Mouse (Mus musculus) limb, embryonic 15.5 days (tissue): ENCODE results near the gene Mrtfb. TPM values are rescaled to one million over a fixed set of nuclear protein-coding genes. Genes with fewer than 3 reads are reported as not detected.

Source experiments
- ATAC-seq: fragments of 200-750 bp; cut with Nextera tagmentation; 2 replicates; pipeline ENCODE4 v1.8.0; 2017; ENCODE audit warnings: low read depth, moderate TSS enrichment; ENCODE audit not compliant: insufficient number of reproducible peaks, low FRiP score, low TSS enrichment
- H3K27ac ChIP-seq: fragments of 300-500 bp; sonication (generic); 2 replicates; pipeline ENCODE4 v1.5.1; 2015; ENCODE audit warnings: moderate library complexity, mild to moderate bottlenecking, inconsistent platforms
- H3K27me3 ChIP-seq: fragments of 300-500 bp; sonication (generic); 2 replicates; pipeline ENCODE4 v1.6.1; 2015; ENCODE audit warnings: inconsistent platforms
- H3K36me3 ChIP-seq: fragments of 300-500 bp; sonication (generic); 2 replicates; pipeline ENCODE4 v1.6.1; 2015; ENCODE audit warnings: inconsistent platforms
- H3K4me1 ChIP-seq: fragments of 300-500 bp; sonication (generic); 2 replicates; pipeline ENCODE4 v1.6.1; 2015; ENCODE audit warnings: inconsistent platforms
- H3K4me2 ChIP-seq: fragments of 300-500 bp; sonication (generic); 2 replicates; pipeline ENCODE4 v1.6.1; 2015; ENCODE audit warnings: mild to moderate bottlenecking, inconsistent platforms
- H3K4me3 ChIP-seq: fragments of 300-500 bp; sonication (generic); 2 replicates; pipeline ENCODE4 v1.5.1; 2015; ENCODE audit warnings: mild to moderate bottlenecking, inconsistent platforms
- H3K9ac ChIP-seq: fragments of 300-500 bp; sonication (generic); 2 replicates; pipeline ENCODE4 v1.6.1; 2015; ENCODE audit warnings: inconsistent platforms
- H3K9me3 ChIP-seq: fragments of 300-500 bp; sonication (generic); 2 replicates; pipeline ENCODE4 v1.6.1; 2016; ENCODE audit warnings: inconsistent platforms
- WGBS: fragments of 180-500 bp; shearing (Covaris S2); methylation state at CpG from one replicate; pipeline ENCODE4 v1.1.7; 2015; 5-methylcytosine and 5-hydroxymethylcytosine counted together
- polyA plus RNA-seq: library from polyadenylated mRNA; unstranded; fragments of >200 nt; fragmentation: Nextera tagmentation; extraction: Ambion mirVana; gene quantifications from 2 replicates; pipeline ENCODE4 v1.2.1, GENCODE M21; 2015

Mrtfb gene
- polyA plus RNA-seq, 1 experiment from 2014 or later = 20.2 TPM

DNA sequence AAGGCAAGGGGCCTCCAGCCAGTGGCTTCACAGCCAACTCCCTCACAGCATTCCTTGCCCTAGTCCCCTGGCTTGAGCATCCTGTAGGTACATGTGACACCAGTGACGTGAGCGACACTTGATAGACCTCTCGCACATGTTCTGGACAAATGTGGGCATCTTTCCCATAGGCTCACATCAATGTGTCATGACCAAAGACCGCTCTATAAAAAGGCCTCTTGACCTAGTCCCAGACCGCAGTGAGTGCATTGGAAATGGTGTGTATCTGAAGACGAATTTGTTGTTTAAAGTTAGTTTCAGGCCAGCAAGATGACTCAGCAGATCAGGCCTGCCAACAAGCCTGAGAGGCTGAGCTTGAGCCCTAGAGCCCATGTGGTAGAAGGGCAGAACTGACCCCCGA is 158.3 kb downstream of the Mrtfb start:
- ATAC-seq = no peak
- H3K9me3 ChIP-seq = no peaks in the 10 kb centered on the region
- no peak overlapping the region for H3K4me2 ChIP-seq
- peaks cover 66% of the 10 kb centered on the region for H3K36me3 ChIP-seq
- no peaks in the 10 kb centered on the region for H3K4me1 ChIP-seq
- no peak overlapping the region for H3K27ac ChIP-seq
- H3K9ac ChIP-seq = no peak overlapping the region
- no peak overlapping the region for H3K4me3 ChIP-seq
- no peaks in the 10 kb centered on the region for H3K27me3 ChIP-seq
- WGBS = 94% methylated on average over 7 of the region's 7 CpGs

GRCm38 (mm10) chr16:13414972-13415371 is 158.7 kb downstream of the Mrtfb start:
- peaks cover 62% of the 10 kb centered on the region for H3K36me3 ChIP-seq

DNA sequence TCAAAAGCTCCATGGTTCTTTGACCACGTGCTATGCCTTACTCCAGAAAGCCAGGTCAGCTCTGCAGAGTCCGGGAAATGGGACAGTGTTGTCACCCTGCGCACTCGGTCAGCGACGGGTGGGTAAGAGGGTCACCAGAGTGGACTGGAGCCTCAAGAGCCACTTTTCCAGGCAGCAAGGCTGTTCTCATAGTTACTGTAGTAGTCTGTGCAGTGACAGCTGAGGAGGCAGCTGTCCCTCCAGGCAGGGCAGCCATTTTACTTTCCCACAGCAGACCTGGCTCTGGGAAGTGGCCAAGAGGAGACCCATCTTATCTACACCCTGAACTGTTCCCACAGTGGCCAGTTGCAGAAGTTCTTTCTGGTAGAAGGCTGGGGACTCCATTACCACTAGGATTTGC is 159.2 kb downstream of the Mrtfb start:
- 95% methylated on average over 6 of the region's 6 CpGs for WGBS
- peaks cover 57% of the 10 kb centered on the region for H3K36me3 ChIP-seq
- H3K9me3 ChIP-seq = no peaks in the 10 kb centered on the region
- H3K27ac ChIP-seq = no peak overlapping the region
- H3K4me2 ChIP-seq = no peak overlapping the region
- no peak overlapping the region for H3K4me3 ChIP-seq
- ATAC-seq = no peak
- no peak overlapping the region for H3K9ac ChIP-seq
- no peaks in the 10 kb centered on the region for H3K4me1 ChIP-seq
- H3K27me3 ChIP-seq = no peaks in the 10 kb centered on the region

More at GRCm38 (mm10) chr16:13414972-13415371, 158.7 kb downstream of the Mrtfb start:
- no peaks in the 10 kb centered on the region for H3K4me1 ChIP-seq
- ATAC-seq = no peak
- no peaks in the 10 kb centered on the region for H3K9me3 ChIP-seq
- H3K4me3 ChIP-seq = no peak overlapping the region
- H3K9ac ChIP-seq = no peak overlapping the region
- H3K27ac ChIP-seq = no peak overlapping the region
- 85% methylated on average over 4 of the region's 4 CpGs for WGBS
- H3K4me2 ChIP-seq = no peak overlapping the region
- H3K27me3 ChIP-seq = no peaks in the 10 kb centered on the region

DNA sequence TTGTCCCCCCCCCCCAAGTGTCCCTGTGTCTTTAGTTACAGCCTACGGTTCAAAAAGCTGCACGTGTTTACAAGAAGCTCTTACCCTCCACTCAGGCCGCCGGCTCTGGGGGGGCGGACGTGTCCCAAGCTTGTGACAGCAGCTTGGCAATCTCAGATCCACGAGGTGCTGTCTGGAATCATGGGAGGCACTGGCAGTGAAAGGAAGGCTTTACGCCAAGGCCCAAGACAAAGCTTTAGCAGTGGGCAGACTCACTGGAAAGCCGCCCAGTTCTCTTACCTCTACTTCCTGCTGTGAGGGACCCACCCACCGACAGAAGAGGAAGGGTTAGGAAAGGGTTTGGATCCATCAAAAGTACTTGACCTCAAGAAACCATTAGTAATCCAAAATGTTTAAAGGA is 160.2 kb downstream of the Mrtfb start:
- no peaks in the 10 kb centered on the region for H3K27me3 ChIP-seq
- H3K36me3 ChIP-seq = peaks cover 47% of the 10 kb centered on the region
- WGBS = 77% methylated on average over 10 of the region's 10 CpGs
- no peaks in the 10 kb centered on the region for H3K4me1 ChIP-seq
- H3K4me2 ChIP-seq = no peak overlapping the region
- no peak overlapping the region for H3K9ac ChIP-seq
- no peaks in the 10 kb centered on the region for H3K9me3 ChIP-seq
- H3K27ac ChIP-seq = no peak overlapping the region
- no peak overlapping the region for H3K4me3 ChIP-seq
- ATAC-seq = no peak

DNA sequence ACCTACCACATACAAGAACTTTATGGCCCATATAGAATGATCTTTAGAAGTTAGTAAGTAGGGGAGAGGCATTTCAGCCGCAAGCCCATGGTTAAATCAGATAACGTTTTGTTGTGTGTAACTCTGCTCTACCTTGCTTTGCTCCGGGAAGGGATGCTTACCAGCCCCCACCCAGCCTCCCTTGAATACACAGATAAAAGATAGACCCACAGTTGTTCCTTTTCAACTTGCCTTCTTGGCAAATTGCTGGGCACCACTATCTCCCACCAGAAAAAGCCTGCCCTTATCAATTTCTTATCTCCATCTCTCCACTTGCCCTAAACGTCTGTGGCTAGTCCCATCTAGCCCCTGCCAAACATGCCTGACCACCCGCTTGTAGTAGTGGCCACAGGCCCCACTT is 161.6 kb downstream of the Mrtfb start:
- no peak overlapping the region for H3K27ac ChIP-seq
- H3K9ac ChIP-seq = no peak overlapping the region
- ATAC-seq = no peak
- no peaks in the 10 kb centered on the region for H3K27me3 ChIP-seq
- peaks cover 33% of the 10 kb centered on the region for H3K36me3 ChIP-seq
- WGBS = 75% methylated on average over 5 of the region's 5 CpGs
- no peaks in the 10 kb centered on the region for H3K9me3 ChIP-seq
- no peaks in the 10 kb centered on the region for H3K4me1 ChIP-seq
- no peak overlapping the region for H3K4me2 ChIP-seq
- H3K4me3 ChIP-seq = no peak overlapping the region

DNA sequence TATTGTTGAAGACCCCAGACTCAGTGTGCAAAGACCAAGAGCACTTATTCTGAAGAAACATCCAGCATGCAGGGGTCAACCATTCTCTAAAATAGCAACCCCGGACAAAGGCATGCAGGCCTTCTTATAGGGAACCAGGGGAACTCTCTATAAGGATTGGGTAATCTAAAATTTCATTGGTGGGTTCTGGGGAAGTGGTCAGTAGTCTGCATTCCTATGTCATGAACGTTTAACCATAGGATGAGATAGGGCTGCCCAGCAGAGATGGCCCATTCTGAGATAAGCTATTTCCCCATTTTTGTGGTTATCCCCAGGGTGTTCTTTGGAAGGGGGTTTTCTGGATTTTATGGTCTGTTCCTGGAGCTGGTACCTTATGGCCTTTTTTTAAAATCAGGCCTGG is 163.5 kb downstream of the Mrtfb start:
- no peaks in the 10 kb centered on the region for H3K4me1 ChIP-seq
- no peak overlapping the region for H3K4me3 ChIP-seq
- no peaks in the 10 kb centered on the region for H3K9me3 ChIP-seq
- no peak overlapping the region for H3K4me2 ChIP-seq
- no peak for ATAC-seq
- no peaks in the 10 kb centered on the region for H3K27me3 ChIP-seq
- H3K9ac ChIP-seq = no peak overlapping the region
- peaks cover 15% of the 10 kb centered on the region for H3K36me3 ChIP-seq
- WGBS = 79% methylated on average over 2 of the region's 2 CpGs
- no peak overlapping the region for H3K27ac ChIP-seq

DNA sequence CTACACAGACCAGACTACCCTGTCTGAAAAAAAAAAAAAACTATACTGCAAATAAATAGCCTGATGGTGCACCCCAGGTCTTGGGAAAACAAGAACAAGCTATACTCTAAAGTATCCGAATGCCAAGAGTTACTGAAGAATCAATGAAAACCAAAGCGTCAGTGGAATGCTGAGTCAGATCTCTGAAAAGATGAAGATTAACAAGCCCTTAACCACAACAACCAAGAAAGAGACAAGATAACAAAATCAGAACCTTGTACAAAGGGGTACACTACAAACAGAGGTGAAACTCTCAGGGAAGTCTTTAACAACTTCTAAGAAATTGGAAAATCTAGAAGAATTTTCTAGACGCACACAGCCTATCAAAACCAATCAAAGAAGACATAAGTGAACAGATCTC is 166.2 kb downstream of the Mrtfb start:
- H3K4me2 ChIP-seq = no peak overlapping the region
- ATAC-seq = no peak
- H3K27ac ChIP-seq = no peak overlapping the region
- no peaks in the 10 kb centered on the region for H3K4me1 ChIP-seq
- no peak overlapping the region for H3K4me3 ChIP-seq
- no peaks in the 10 kb centered on the region for H3K27me3 ChIP-seq
- no peak overlapping the region for H3K9ac ChIP-seq
- no peaks in the 10 kb centered on the region for H3K9me3 ChIP-seq
- H3K36me3 ChIP-seq = 0 out of 2 replicates have a peak, but pooled peaks cover 2% of the 10 kb centered on the region
- WGBS = 94% methylated on average over 3 of the region's 3 CpGs

DNA sequence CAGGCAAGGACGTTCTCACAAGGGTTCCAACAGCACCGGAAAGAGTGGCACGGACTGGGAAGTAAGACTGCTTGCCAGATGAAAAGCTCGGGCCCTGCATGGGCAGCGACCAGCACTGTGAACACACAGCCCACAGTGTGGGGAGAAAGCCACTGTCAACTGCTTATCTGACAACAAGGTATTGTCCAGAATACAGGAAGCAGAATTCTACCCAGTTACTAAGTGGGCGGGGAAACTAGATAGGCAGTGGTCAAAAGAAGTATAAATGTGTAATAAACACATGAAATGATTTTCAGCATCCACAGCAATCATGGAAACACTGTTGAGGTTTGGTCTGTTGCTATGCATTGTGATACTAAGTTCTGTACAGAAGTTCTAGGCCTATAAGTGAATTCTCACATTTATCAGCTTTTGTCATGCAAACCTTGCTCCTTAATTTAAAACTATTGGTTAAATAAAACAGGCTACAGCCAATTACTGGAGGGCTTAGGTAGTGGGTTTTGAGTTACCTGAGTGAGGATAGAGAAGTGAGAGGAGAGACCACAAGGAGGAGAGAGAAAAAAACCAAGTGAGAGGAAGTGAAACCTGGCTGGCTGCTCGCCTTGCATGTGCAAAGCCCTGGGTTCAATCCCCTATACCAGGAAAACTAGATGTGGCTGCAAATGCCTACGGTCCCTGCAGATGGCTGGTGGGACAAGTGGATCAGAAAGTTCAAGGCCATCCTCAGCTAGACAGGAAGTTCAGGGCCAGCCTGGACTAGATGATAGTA is 167.5 kb downstream of the Mrtfb start:
- H3K9ac ChIP-seq = no peak overlapping the region
- H3K36me3 ChIP-seq = no peaks in the 10 kb centered on the region
- no peaks in the 10 kb centered on the region for H3K27me3 ChIP-seq
- WGBS = 86% methylated on average over 8 of the region's 8 CpGs
- no peak overlapping the region for H3K4me3 ChIP-seq
- H3K9me3 ChIP-seq = no peaks in the 10 kb centered on the region
- no peak for ATAC-seq
- H3K4me2 ChIP-seq = no peak overlapping the region
- no peaks in the 10 kb centered on the region for H3K4me1 ChIP-seq
- no peak overlapping the region for H3K27ac ChIP-seq

DNA sequence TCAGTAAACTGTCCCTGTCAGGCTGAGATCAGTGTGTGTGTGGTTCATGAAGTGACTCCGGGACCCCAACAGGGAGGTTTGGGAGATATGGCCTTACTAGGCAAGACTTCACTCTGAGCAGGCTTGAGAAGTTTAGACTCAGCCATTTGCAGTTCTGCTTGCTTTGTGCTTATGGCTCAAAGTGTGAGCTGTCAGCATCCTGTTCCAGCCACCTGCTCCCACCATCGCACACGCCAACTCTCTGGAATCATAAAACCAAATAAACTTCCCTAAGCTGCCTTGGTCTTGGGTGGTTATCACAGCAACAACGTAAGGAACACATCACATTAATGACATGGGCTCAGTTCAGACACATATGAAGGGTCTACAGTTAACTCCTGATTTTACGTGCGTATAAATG is 169.5 kb downstream of the Mrtfb start:
- 79% methylated on average over 6 of the region's 6 CpGs for WGBS
- H3K9me3 ChIP-seq = no peaks in the 10 kb centered on the region
- no peak for ATAC-seq

GRCm38 (mm10) chr16:13426831-13427589 is 170.7 kb downstream of the Mrtfb start:
- Histone ChIP-seq H3K4me2 (no peak overlapping the region), H3K4me3 (no peak overlapping the region), H3K27me3 (no peaks in the 10 kb centered on the region), H3K9ac (no peak overlapping the region), H3K9me3 (no peaks in the 10 kb centered on the region), H3K4me1 (no peaks in the 10 kb centered on the region), H3K27ac (no peak overlapping the region), H3K36me3 (no peaks in the 10 kb centered on the region)
- no peak for ATAC-seq
- WGBS = 67% methylated on average over 10 of the region's 10 CpGs

More for the DNA sequence above, 169.5 kb downstream of the Mrtfb start:
- no peaks in the 10 kb centered on the region for H3K36me3 ChIP-seq
- H3K4me2 ChIP-seq = no peak overlapping the region
- H3K27ac ChIP-seq = no peak overlapping the region
- H3K4me1 ChIP-seq = no peaks in the 10 kb centered on the region
- no peak overlapping the region for H3K9ac ChIP-seq
- no peak overlapping the region for H3K4me3 ChIP-seq
- no peaks in the 10 kb centered on the region for H3K27me3 ChIP-seq

GRCm38 (mm10) chr16:13428077-13428476 is 171.8 kb downstream of the Mrtfb start:
- ATAC-seq = no peak
- Histone ChIP-seq H3K9ac (no peak overlapping the region), H3K27me3 (no peaks in the 10 kb centered on the region), H3K9me3 (no peaks in the 10 kb centered on the region), H3K4me3 (no peak overlapping the region), H3K4me1 (no peaks in the 10 kb centered on the region), H3K36me3 (no peaks in the 10 kb centered on the region), H3K27ac (no peak overlapping the region), H3K4me2 (no peak overlapping the region)
- 69% methylated on average over 5 of the region's 5 CpGs for WGBS

GRCm38 (mm10) chr16:13428806-13429205 is 172.5 kb downstream of the Mrtfb start:
- ATAC-seq = no peak
- no peak overlapping the region for H3K4me2 ChIP-seq

More at GRCm38 (mm10) chr16:13428806-13429205, 172.5 kb downstream of the Mrtfb start:
- Histone ChIP-seq H3K9ac (no peak overlapping the region), H3K4me1 (no peaks in the 10 kb centered on the region), H3K27ac (no peak overlapping the region), H3K36me3 (no peaks in the 10 kb centered on the region), H3K27me3 (no peaks in the 10 kb centered on the region), H3K9me3 (no peaks in the 10 kb centered on the region), H3K4me3 (no peak overlapping the region)
- 82% methylated on average over 1 of the region's 1 CpGs for WGBS
